7 mouse cellular contexts compared by ENCODE assay signal in genomic region chr2:25621229-25622200, GRCm38 (mm10). TPM values are rescaled to one million over a fixed set of nuclear protein-coding genes. Genes with fewer than 3 reads are reported as not detected.
DNase-seq lines count a peak whose midpoint lies in the region; ATAC-seq and TF ChIP-seq lines count a peak whose summit lies in the region.

Gene Tmem141, minus strand, starts transcription at chr2:25622005.

- WGBS in embryonic facial prominence, embryonic 12.5 days: 6% methylated on average over 34 of the region's 34 CpGs
- 6% methylated on average over 34 of the region's 34 CpGs for WGBS in kidney, adult 2 months
- WGBS in limb, embryonic 12.5 days: 5% methylated on average over 34 of the region's 34 CpGs
- WGBS in midbrain, embryonic 15.5 days: 5% methylated on average over 34 of the region's 34 CpGs
- 16% methylated on average over 34 of the region's 34 CpGs for WGBS in spleen, adult 2 months

- no peak for TF ChIP-seq POLR2A in kidney, adult 2 months (IDR thresholded peaks at IDR 0.05; ENCODE audit: low read depth, low read length)
- TF ChIP-seq POLR2A in spleen, adult 2 months (IDR thresholded peaks at IDR 0.05; ENCODE audit: low read depth, low read length): no peak

- no peak within 1 kb of the TSS; the same call in 1 of the 2 replicates for H3K27ac ChIP-seq in embryonic facial prominence, embryonic 12.5 days
- peak within 1 kb of the TSS; percentile 85 for H3K27ac ChIP-seq in kidney, adult 2 months (ENCODE audit: insufficient read depth, low read depth, low read length)
- H3K27ac ChIP-seq in limb, embryonic 12.5 days: peak within 1 kb of the TSS; percentile 66
- H3K27ac ChIP-seq in midbrain, embryonic 15.5 days: peak within 1 kb of the TSS; percentile 82
- H3K27ac ChIP-seq in spleen, adult 2 months (ENCODE audit: insufficient read depth, low read length): peak within 1 kb of the TSS; percentile 50

- H3K4me2 ChIP-seq in embryonic facial prominence, embryonic 12.5 days (replicated peaks): peak within 1 kb of the TSS; percentile 75
- peak within 1 kb of the TSS; percentile 78 for H3K4me2 ChIP-seq in limb, embryonic 12.5 days
- peak within 1 kb of the TSS; percentile 84 for H3K4me2 ChIP-seq in midbrain, embryonic 15.5 days

- peak; percentile 94 for DNase-seq in adrenal gland, postnatal 25 days
- peak; percentile 99 for DNase-seq in heart, adult 11 months
- DNase-seq in kidney, adult 2 months: peak; percentile 96
- DNase-seq in spleen, adult 2 months (ENCODE audit: low read depth in 1 of 2, low spot score in 2 of 2): peak; percentile 12 to 63

- H3K4me1 ChIP-seq in embryonic facial prominence, embryonic 12.5 days: peaks cover 13% of the 10 kb centered on the region
- H3K4me1 ChIP-seq in kidney, adult 2 months (ENCODE audit: control insufficient read depth, insufficient read depth, low read length): peaks cover 8% of the 10 kb centered on the region
- H3K4me1 ChIP-seq in limb, embryonic 12.5 days (replicated peaks): peaks cover 12% of the 10 kb centered on the region
- H3K4me1 ChIP-seq in midbrain, embryonic 15.5 days: peaks cover 17% of the 10 kb centered on the region
- H3K4me1 ChIP-seq in spleen, adult 2 months (ENCODE audit: control insufficient read depth, insufficient read depth, insufficient read length): peaks cover 4% of the 10 kb centered on the region; the same call in 1 of the 2 replicates

- TF ChIP-seq CTCF in kidney, adult 2 months (conservative IDR thresholded peaks at IDR 0.05; ENCODE audit: insufficient read depth, insufficient read length, low read depth, low read length): peak; percentile 76
- peak; percentile 69; the same call in 1 of the 2 replicates for TF ChIP-seq CTCF in spleen, adult 2 months (IDR thresholded peaks at IDR 0.05; ENCODE audit: extremely low read depth, insufficient read depth, insufficient read length, insufficient replicate concordance)

- peaks cover 23% of the 10 kb centered on the region for H3K27me3 ChIP-seq in embryonic facial prominence, embryonic 12.5 days
- no peaks in the 10 kb centered on the region for H3K27me3 ChIP-seq in kidney, adult 2 months (replicated peaks; ENCODE audit: control insufficient read depth, insufficient read depth, low read length)
- peaks cover 40% of the 10 kb centered on the region for H3K27me3 ChIP-seq in limb, embryonic 12.5 days
- H3K27me3 ChIP-seq in midbrain, embryonic 15.5 days (replicated peaks): peaks cover 11% of the 10 kb centered on the region
- no peaks in the 10 kb centered on the region for H3K27me3 ChIP-seq in spleen, adult 2 months (ENCODE audit: control insufficient read depth, insufficient read depth, low read length)

- peak within 1 kb of the TSS; percentile 49 for H3K4me3 ChIP-seq in embryonic facial prominence, embryonic 12.5 days
- H3K4me3 ChIP-seq in kidney, adult 2 months (ENCODE audit: insufficient read depth, low read depth, low read length): peak within 1 kb of the TSS; percentile 90
- H3K4me3 ChIP-seq in limb, embryonic 12.5 days (replicated peaks): peak within 1 kb of the TSS; percentile 53
- peak within 1 kb of the TSS; percentile 68 for H3K4me3 ChIP-seq in midbrain, embryonic 15.5 days
- H3K4me3 ChIP-seq in spleen, adult 2 months (ENCODE audit: extremely low read depth, insufficient read depth, insufficient read length): peak within 1 kb of the TSS; percentile 51; the same call in 1 of the 2 replicates

- peak within 1 kb of the TSS; percentile 60 for H3K9ac ChIP-seq in embryonic facial prominence, embryonic 12.5 days
- H3K9ac ChIP-seq in limb, embryonic 12.5 days (replicated peaks): peak within 1 kb of the TSS; percentile 65
- peak within 1 kb of the TSS; percentile 80 for H3K9ac ChIP-seq in midbrain, embryonic 15.5 days

- ATAC-seq in embryonic facial prominence, embryonic 12.5 days (ENCODE audit: insufficient number of reproducible peaks, insufficient read depth, low FRiP score, low TSS enrichment): peak; percentile 75
- ATAC-seq in limb, embryonic 12.5 days (ENCODE audit: insufficient number of reproducible peaks, insufficient read depth, low FRiP score, low TSS enrichment, low read depth): peak; percentile 89
- peak; percentile 94 for ATAC-seq in midbrain, embryonic 15.5 days (replicated peaks)

- H3K36me3 ChIP-seq in embryonic facial prominence, embryonic 12.5 days: no peaks in the 10 kb centered on the region
- H3K36me3 ChIP-seq in kidney, adult 2 months (ENCODE audit: control insufficient read depth, insufficient read depth, low read length): no peaks in the 10 kb centered on the region
- no peaks in the 10 kb centered on the region for H3K36me3 ChIP-seq in limb, embryonic 12.5 days
- H3K36me3 ChIP-seq in midbrain, embryonic 15.5 days (replicated peaks): no peaks in the 10 kb centered on the region
- H3K36me3 ChIP-seq in spleen, adult 2 months (ENCODE audit: control insufficient read depth, insufficient read depth, low read length): no peaks in the 10 kb centered on the region

- no peaks in the 10 kb centered on the region for H3K9me3 ChIP-seq in embryonic facial prominence, embryonic 12.5 days
- H3K9me3 ChIP-seq in limb, embryonic 12.5 days: no peaks in the 10 kb centered on the region
- no peaks in the 10 kb centered on the region for H3K9me3 ChIP-seq in midbrain, embryonic 15.5 days

RNA-seq across cellular contexts. Expression of gene Tmem141, which starts in this region (rescaled TPM):
- 28.8 and 36.9 TPM in 2 replicates for total RNA-seq in adrenal gland, postnatal 25 days (2021)
- 21.1 and 24.6 TPM in 2 replicates for polyA plus RNA-seq in embryonic facial prominence, embryonic 12.5 days (2016; fragmentation: Nextera tagmentation; extraction: Ambion mirVana)
- 37.7 and 43.2 TPM in 2 replicates for polyA plus RNA-seq in kidney, adult 2 months (2012; rRNA removed)
- polyA plus RNA-seq in limb, embryonic 12.5 days (2016; fragmentation: Nextera tagmentation; extraction: Ambion mirVana): 21.9 and 22.6 TPM in 2 replicates
- polyA plus RNA-seq in midbrain, embryonic 15.5 days (2015; fragmentation: Nextera tagmentation; extraction: Ambion mirVana): 55.4 and 56.4 TPM in 2 replicates
- 16.4 and 16.8 TPM in 2 replicates for polyA plus RNA-seq in spleen, adult 2 months (2012; rRNA removed)

Comparison
In these comparisons a context has a peak if more than half of its experiments do, and no peak if none do; other contexts are left out.
1. DNase-seq: peak in every context shown above with its lines; median percentile 99 in heart, adult 11 months; 96 in kidney, adult 2 months; 94 in adrenal gland, postnatal 25 days; 38 in spleen, adult 2 months.